20 mouse cellular contexts compared by ENCODE assay signal in the genomic region with DNA sequence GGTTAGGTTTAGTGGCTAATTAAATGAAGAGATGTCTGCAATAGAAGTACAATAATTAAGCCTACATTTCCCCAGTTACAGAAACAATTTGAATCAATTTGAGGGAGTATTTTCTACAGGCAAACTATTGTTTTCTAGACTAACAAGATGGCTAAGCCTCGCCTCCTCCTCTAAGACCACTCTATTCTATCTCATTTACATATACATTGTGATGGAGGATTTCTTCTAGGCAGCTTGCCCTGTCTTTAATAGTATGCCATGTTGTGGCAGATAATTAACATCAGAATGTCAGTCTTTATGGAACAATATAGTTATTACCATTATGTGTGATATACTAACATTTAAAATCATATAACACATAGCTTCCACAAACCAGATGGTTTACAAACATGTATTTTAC.
"Had no signal": no experiment of that assay in that cellular context is flagged by ENCODE, and none has a peak within 500 bp of the region (broad histone marks: within the 10 kb centered on the region; RNA-seq: fewer than 3 reads in every experiment).

No protein-coding gene starts in this region.

- H3K4me3 ChIP-seq: limb, embryonic 12.5 days; limb, embryonic 15.5 days had no signal

- H3K27ac ChIP-seq: limb, embryonic 12.5 days; limb, embryonic 15.5 days; liver, embryonic 14.5 days; macrophage; stomach, postnatal 0 days had no signal

- ATAC-seq: liver, postnatal 0 days; lung, postnatal 0 days had no signal

- DNase-seq: kidney, adult 9 months; kidney, postnatal 14 days; kidney, postnatal 4 days; left cerebral cortex, postnatal 4 days; liver, postnatal 0 days; lung, embryonic 14.5 days; midbrain, embryonic 14.5 days; right cerebral cortex, adult 18-20 months; right cerebral cortex, postnatal 14 days; right cerebral cortex, postnatal 4 days; thymus, adult 2 months; thymus, postnatal 14 days; thymus, postnatal 4 days had no signal

- H3K9me3 ChIP-seq: limb, embryonic 12.5 days; limb, embryonic 15.5 days had no signal

- H3K4me1 ChIP-seq: limb, embryonic 15.5 days had no signal

- H3K4me2 ChIP-seq: limb, embryonic 12.5 days; limb, embryonic 15.5 days; liver, embryonic 11.5 days; lung, embryonic 14.5 days had no signal

- H3K36me3 ChIP-seq: limb, embryonic 12.5 days; limb, embryonic 15.5 days had no signal

- H3K27me3 ChIP-seq: limb, embryonic 12.5 days; limb, embryonic 15.5 days had no signal

- H3K9ac ChIP-seq: limb, embryonic 12.5 days; limb, embryonic 15.5 days; liver, embryonic 14.5 days; liver, postnatal 0 days; lung, embryonic 14.5 days had no signal
